Mouse (Mus musculus) yolk sac, embryonic 10.5 days (tissue): ENCODE measurements at regions not wholly inside any gene's neighbourhood (a gene's known extent, or its start where the extent isn't known, plus 50 kb on each side); places are given as distances from the start of the nearest gene placed in this dataset.

Experiments
- DNase-seq: peaks from one replicate; pipeline ENCODE4 v3.0.0-alpha.2; 2017; ENCODE audit warnings: low spot score

DNA sequence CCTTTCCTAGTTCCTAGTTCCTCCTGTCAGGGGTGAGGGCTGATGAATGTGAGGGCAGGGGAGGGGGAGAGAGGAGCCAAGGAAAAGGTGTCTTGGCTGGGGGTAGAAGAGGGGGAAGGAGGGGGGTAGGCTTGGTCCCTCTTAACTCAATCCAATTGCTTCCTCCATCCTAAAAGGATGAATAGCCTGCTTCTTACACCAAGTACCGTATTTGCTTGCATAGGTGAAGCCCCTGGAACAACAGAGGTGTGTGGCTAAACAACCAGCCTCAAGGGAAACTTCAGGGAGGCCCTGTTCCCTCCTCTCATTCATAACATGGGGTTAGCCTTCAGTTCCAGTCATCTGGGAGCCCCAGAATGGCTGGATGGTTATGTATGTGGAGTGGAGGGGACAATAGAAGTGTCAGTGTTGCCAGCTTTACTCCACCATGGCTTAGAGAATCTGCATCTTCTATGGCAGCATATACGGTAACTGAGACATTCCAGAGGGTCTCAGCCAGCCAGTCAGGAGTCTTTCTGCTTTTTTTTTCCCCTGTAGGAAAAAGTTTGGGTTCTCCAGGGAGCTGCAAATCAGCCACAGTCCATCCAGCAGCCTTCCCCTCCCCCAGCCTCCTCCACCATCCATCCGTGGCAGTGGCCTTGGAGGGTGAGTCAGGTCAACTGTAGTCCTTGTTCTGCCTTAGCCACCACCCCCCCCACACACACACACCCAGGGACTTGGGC lies 100.2 kb upstream of the Ccnd2 start:
- peak; percentile 50 for DNase-seq

GRCm38 (mm10) chr6:127253935-127254334 lies 101.9 kb upstream of the Ccnd2 start:
- DNase-seq = no peak

DNA sequence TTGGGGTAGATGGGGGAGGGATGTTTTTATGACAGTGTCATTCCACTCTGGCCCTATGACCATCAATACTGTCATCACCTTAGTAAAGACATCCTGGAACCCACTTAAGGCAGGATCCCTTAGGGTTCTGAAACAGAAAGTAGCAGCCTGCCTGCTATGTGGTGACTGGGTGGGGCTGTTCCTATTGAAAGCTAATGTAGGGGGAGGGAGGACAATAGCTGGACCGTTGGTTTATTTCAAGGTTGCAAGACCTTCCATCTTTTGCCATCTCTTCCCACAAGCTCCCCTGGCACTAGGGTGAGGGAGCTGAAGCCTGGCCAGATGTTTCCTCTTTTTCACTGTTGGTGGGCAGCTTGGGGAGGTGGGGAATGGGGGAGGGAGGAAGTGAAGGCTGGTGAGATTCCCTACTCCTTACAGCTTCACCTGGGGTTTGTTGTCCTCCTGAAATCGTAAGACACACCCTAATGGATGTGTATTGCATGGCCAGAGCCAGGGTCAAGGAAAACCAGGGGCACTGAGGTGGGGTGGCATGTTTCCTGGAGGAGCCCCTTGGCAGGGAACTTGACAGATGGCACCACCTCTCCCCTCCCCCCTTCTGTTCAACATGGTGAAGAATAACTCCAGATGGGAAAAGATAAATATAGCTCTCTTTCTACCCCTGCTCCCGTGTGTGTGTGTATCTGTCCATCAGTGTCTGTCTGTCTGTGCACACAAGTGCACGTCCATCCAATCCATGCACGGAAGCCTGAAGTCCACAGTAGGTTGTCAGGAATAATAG lies 112.1 kb upstream of the Ccnd2 start:
- no peak for DNase-seq

DNA sequence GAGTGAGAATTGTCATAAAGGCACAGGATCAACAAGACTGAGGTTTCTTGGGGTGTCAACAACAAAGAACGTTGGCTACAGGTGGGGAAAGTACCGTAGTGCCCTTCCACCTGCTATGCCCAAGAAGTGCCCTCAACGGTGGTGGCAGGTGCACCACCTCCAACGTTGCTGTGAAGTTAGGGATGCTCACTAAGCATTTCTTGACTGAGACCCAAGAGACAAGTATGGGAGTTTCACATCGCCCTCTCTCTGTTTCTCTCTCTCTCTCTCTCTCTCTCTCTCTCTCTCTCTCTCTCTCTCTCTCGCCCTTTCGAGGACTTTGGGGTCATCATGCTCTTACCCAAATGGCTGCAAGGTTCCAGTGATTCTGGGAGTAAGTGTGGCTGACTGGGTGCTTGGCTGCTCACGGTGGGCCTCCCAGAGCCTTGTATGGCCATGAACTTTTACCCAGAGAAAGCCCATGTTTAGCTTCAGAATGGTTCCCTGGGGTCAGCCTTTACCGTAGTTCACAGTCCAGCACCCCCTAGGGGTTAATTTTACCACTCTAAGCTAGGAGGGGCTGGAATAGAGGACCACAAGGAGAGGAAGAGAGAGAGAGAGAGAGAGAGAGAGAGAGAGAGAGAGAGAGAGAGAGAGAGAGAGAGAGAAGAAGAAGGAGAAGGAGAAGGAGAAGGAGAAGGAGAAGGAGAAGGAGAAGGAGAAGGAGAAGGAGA lies 113.2 kb upstream of the Ccnd2 start:
- DNase-seq = no peak

DNA sequence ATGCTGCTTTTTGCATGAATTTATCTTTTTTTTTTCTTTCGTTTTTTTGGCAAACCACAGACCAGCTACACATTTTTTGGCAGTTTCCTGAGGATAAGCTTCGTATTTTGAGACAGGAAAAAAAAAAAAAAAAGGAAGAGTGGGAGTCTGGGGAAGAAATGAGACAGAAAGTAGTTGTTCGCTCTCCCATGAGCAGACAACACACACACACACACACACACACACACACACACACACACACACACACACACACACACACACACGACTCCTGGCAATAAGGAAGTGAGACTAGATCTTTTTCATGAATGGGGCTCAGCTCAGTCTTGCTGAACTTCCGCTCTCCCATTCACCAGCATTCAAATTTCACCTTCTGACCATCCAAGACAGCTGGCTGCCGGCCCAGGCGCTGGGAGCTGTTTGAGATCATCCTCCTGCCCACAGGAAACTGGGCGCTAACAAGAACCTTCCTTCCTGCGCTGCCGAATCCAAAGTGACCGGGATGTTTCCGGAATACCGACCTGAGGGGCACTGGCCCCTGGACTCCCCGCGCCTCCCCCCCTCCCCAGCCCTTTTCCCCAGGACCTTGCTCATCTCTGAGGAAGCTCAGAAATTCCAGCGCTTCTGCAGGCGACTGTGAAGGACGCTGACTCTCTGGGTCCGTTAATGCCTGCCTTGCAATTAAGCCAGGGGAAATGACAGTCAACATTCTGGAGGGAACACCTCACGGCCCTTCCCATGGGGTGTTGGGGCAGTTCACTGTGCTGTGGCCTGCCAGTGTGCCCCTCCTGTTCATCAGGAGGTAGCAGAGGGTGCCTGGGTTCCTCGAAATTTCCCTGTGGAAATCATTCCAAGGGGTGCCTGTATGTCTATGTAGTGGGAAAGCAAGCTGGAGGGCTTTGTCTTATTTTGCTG lies 114.2 kb upstream of the Ccnd2 start:
- peak; percentile 41 for DNase-seq

DNA sequence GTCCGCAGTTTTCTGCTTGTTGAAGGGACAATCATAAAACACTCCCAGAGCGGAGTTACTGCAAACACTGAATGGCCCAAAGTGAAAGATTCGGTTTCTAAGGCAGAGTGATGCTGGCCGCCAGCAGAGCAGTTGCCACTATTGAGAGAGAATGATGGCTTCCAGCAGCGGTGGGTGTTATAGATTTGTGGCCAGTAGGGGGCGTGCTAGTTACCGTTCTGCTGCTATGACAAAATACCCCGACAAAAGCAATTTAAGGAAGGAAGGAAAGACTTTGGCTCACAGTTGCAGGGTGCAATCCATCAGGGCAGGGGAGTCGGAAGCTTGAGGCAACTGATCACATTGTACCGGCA lies 114.8 kb upstream of the Ccnd2 start:
- DNase-seq = no peak

GRCm38 (mm10) chr6:127269021-127269420 lies 117.0 kb upstream of the Ccnd2 start:
- no peak for DNase-seq

DNA sequence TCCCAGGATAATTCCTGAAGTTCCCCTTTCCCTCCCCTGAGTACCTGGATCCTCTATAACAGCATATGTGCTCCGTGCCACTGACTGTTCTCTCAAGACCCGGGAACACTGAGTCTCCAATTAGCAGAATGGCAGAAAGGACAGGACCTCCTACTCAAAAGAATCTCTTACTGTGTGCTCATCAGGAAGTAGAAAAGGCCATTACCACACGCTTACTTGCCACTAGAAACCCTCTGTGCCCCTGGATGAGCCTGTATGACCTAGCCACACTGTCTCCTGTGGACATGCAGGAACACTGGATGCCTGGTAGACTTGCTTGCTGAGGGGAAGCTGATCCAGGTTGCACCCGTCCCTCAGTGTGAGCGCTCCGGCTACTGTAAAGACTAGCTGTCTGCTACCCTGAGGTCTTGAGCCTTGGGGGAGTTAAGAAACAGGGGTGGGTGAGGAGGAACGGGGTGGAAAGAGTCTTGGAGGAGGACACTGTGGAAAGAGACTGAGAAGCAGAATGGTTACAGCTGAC lies 117.6 kb upstream of the Ccnd2 start:
- no peak for DNase-seq

GRCm38 (mm10) chr6:127270774-127271173 lies 118.8 kb upstream of the Ccnd2 start:
- DNase-seq = no peak

- no peak for DNase-seq
Measured at GRCm38 (mm10) chr6:127271418-127271817, 119.4 kb upstream of the Ccnd2 start.

DNA sequence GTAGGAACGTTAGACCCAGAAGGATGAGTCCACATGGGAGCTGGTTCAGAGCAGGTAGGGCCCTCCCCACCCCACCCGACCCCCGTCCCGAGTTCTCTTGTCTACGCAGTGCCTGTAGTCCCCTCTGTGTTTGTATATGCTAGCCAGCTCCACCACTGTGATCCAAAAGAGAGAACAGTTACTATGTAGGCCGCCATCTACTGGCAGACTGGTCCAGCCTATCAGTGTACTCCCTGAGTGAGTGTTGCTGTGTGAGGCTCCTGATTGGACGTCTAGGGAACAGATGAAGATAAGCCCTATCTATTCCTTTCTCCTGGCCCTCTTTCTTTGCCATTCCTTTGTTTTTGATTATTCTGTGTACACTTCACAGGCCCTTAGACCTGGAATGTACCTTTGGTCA lies 120.6 kb upstream of the Ccnd2 start:
- no peak for DNase-seq

DNA sequence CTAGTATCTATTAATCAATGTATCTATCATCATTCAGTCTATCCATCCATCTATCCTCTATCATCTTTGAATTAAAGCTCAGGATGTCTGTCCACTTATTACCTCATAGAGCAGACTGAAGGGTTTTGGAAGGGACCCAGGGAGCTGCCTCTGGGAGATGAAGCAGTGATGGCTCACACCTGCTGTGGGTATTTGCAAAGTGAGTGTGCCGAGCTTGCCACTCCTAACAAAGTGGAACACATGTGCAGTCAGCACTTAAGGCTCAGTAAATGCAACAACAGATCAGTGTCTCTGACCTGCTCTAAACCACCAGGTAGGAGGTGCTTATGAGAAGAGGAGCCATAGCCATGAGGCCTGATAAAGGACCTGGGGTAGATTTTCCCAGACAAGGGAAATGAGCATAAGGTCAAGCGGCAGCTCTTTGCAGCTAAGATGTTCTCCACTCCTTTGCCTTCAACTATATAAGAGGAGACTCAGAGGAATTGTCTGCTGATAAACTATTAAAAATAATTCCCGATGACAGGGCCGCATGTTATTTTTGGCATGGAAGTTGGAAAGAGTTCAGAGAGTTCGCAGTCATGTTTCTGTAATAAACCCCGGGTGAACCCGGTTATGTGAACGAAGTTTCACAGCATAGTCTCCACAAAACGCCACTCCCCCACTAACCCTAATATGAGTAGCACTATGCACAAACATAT lies 122.9 kb upstream of the Ccnd2 start:
- DNase-seq = no peak

DNA sequence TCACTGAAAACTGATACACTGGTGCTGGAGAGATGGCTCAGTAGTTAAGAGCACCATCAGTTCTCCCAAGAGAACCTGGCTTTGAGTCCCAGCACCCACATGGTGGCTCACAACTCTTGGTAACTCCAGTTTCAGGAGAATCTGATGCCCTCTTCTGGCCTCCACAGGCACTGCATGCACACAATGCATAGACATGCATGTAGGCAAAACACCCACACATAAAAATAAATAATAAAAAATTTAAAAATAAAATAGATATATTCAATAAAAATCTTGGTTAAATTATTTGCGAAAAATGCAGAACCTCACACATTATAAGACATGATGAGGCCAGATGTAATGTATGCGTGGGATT lies 123.4 kb upstream of the Ccnd2 start:
- no peak for DNase-seq

DNA sequence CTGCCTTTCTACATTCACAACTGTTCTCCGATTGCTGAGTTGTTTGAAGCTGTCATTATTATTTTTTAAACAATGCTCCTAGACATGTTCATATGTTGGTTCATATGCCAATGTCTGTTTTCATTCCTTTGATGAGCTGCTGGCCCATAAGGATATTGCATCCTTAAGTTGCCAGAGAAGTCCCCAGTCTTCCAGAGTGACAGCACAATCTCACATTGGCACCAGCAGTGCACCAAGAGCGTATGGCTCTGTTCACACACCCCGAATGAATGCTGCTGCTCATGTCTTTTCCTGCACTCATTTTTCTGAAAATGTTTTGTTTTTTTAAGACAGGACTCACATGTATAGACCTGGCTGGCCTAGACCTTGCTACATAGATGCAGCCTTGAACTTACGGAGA lies 124.4 kb upstream of the Ccnd2 start:
- DNase-seq = no peak

- no peak for DNase-seq
Measured at GRCm38 (mm10) chr6:127278402-127278801, 126.4 kb upstream of the Ccnd2 start.

- peak; percentile 8 for DNase-seq
Measured at GRCm38 (mm10) chr6:127284226-127284625, 132.2 kb upstream of the Ccnd2 start.

DNA sequence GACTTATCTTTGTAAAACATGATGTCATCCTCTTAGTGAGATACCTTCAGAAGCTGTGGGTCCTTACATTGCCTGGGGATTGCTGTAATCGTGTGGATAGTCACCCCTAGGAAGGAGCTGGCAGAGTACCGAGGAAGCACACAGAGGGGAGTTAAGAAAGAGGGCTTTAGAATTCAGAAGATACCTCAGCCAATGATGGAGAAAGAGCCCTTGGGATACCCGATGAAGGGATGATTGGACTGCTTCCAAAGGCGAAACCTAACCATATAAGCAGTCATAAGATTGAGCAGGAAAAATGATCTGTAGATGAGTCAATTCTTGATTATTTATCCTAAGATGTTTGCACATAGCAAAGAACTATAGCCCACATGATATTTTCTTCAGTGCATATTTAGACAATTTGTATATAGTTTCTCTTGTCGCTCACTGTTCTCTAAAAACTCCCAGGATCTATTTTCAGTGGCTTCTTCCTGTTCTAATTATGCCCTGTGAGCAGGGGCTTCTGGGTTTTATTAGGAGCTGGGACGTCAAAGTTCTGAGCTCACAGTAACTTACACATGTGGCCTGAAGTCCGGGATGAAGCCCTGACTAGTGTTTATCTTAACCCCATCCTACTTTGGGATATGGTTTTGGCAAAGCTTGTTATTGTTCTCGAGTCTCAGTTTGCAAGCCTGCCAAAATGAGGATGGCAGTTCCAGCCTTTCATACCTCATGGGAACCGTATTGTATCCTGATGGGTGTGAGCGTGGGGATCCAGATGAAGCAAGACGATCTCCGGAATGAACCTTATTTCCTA lies 134.9 kb upstream of the Ccnd2 start:
- no peak for DNase-seq

GRCm38 (mm10) chr6:127288946-127289345 lies 137.0 kb upstream of the Ccnd2 start:
- no peak for DNase-seq

GRCm38 (mm10) chr6:127291937-127292336 lies 139.9 kb upstream of the Ccnd2 start:
- DNase-seq = no peak

GRCm38 (mm10) chr6:127293829-127294228 lies 141.8 kb upstream of the Ccnd2 start:
- no peak for DNase-seq
